Mouse (Mus musculus): ENCODE measurements around the gene Ehbp1l1.
A peak's percentile ranks its signal among the peaks of the same experiment; 100 is the strongest.

Gene Ehbp1l1

GRCm38 (mm10) chr19:5665465-5665864 is 60.7 kb downstream of the Ehbp1l1 start:
- no peak for DNase-seq

- no peak for DNase-seq
These were observed 61.4 kb downstream of the Ehbp1l1 start for GRCm38 (mm10) chr19:5664669-5665257.

DNA sequence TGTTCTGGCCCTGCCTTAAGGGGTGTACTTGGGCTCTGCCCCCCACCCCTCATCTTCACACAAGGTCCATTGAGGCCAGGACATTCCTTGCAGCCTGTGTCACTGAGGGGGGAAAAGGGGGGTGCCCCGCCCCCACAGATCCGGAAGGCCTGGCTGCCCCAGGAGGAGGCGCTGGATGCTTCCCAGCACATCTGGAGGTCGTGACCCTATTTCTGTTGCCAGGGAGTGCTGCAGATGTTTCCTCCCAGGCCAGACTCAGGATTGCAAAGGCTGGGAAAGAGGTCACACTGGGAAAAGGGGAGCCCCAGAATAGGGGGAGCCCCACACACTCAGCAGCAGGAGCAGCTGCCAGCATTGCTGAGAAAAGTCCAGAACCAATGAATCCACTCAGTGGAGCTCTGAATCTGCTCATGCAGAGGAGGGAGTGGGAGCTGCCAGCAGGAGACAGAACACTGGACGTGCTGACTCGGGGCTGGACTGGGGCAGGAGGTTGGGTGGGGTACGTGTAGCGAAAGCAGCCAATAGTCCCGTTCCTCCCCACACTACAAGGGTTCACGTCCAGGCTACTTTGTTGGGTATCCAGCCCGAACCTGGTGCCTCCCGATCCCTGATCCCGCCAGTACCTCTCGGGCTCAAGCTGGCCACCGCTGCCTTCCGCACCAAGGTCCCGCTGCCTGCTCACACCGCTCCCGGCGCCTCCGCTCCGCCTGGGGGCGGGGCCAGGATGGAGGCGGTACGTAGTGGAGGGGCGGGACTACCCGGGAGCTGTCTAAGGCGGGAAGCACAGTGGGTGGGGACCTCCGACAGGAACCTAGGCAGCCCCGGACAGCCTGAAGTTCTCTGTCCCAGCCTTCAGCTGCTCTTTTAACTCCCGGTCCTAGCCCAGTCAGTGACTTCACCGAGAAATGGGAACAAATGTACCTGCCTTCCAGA is 62.9 kb downstream of the Ehbp1l1 start, which contains the start of gene Sipa1:
Gene Sipa1, minus strand, starts transcription at position 727 of the 933 bp plus-strand sequence.
- peak; percentile 98 for DNase-seq

GRCm38 (mm10) chr19:5662310-5662709 is 63.8 kb downstream of the Ehbp1l1 start:
- DNase-seq, result peak; percentile 57

GRCm38 (mm10) chr19:5660942-5661751 is 65.0 kb downstream of the Ehbp1l1 start:
- DNase-seq, result peak; percentile 75

Data from thymus, postnatal 25 days (tissue).